In genomic region chr17:80096043-80096719, GRCm38 (mm10) we compare ENCODE assay signal across 9 mouse cellular contexts. TPM values are rescaled to one million over a fixed set of nuclear protein-coding genes. Genes with fewer than 3 reads are reported as not detected.
DNase-seq lines count a peak whose midpoint lies in the region; ATAC-seq and TF ChIP-seq lines count a peak whose summit lies in the region.
"Had no signal": no experiment of that assay in that cellular context is flagged by ENCODE, and none has a peak within 500 bp of the region (broad histone marks: within the 10 kb centered on the region; RNA-seq: fewer than 3 reads in every experiment).

No protein-coding gene starts in this region.

- H3K36me3 ChIP-seq in embryonic facial prominence, embryonic 12.5 days, result no peaks in the 10 kb centered on the region
- H3K36me3 ChIP-seq in heart, embryonic 12.5 days, result no peaks in the 10 kb centered on the region
- no peaks in the 10 kb centered on the region for H3K36me3 ChIP-seq in limb, embryonic 14.5 days (ENCODE audit: control insufficient read depth, insufficient read depth, low read length)
- H3K36me3 ChIP-seq in midbrain, embryonic 13.5 days, result no peaks in the 10 kb centered on the region

- peak; percentile 51 for DNase-seq in adrenal gland, postnatal 25 days
- peak; percentile 92 for DNase-seq in kidney, adult 9 months
- DNase-seq in limb, embryonic 14.5 days (ENCODE audit: low spot score), result peak; percentile 72
- DNase-seq in skeletal muscle tissue, adult 2 months (ENCODE audit: low read depth, low spot score), result peak; percentile 56
- DNase-seq in spleen, postnatal 36 days (ENCODE audit: low spot score in 2 of 2), result no peak

- no peaks in the 10 kb centered on the region for H3K27me3 ChIP-seq in embryonic facial prominence, embryonic 12.5 days
- peaks cover 4% of the 10 kb centered on the region; the same call in 1 of the 2 replicates for H3K27me3 ChIP-seq in heart, embryonic 12.5 days (replicated peaks)
- H3K27me3 ChIP-seq in limb, embryonic 14.5 days (ENCODE audit: control insufficient read depth, insufficient read depth, low read length), result no peaks in the 10 kb centered on the region
- no peaks in the 10 kb centered on the region for H3K27me3 ChIP-seq in midbrain, embryonic 13.5 days

- peak; percentile 75; the same call in 1 of the 2 replicates for ATAC-seq in embryonic facial prominence, embryonic 12.5 days (ENCODE audit: insufficient number of reproducible peaks, insufficient read depth, low FRiP score, low TSS enrichment)
- peak; percentile 33; the same call in 1 of the 2 replicates for ATAC-seq in heart, embryonic 12.5 days (ENCODE audit: insufficient number of reproducible peaks, low FRiP score)
- ATAC-seq in limb, embryonic 14.5 days (ENCODE audit: low FRiP score, low read depth), result peak; percentile 19; the same call in 1 of the 2 replicates
- peak; percentile 89 for ATAC-seq in midbrain, embryonic 13.5 days

- H3K4me1 ChIP-seq in embryonic facial prominence, embryonic 12.5 days, result peaks cover 12% of the 10 kb centered on the region
- H3K4me1 ChIP-seq in heart, embryonic 12.5 days (replicated peaks), result peaks cover 6% of the 10 kb centered on the region; the same call in 1 of the 2 replicates
- H3K4me1 ChIP-seq in limb, embryonic 14.5 days (ENCODE audit: control insufficient read depth, insufficient read depth, low read length), result peaks cover 9% of the 10 kb centered on the region
- peaks cover 15% of the 10 kb centered on the region for H3K4me1 ChIP-seq in midbrain, embryonic 13.5 days (replicated peaks)

- peak overlapping the region; percentile 33; the same call in 1 of the 2 replicates for H3K9ac ChIP-seq in embryonic facial prominence, embryonic 12.5 days
- peak overlapping the region; percentile 49; the same call in 1 of the 2 replicates for H3K9ac ChIP-seq in heart, embryonic 12.5 days
- H3K9ac ChIP-seq in limb, embryonic 14.5 days (ENCODE audit: low read depth, low read length, severe bottlenecking), result peak overlapping the region; percentile 31; the same call in 1 of the 2 replicates
- peak overlapping the region; percentile 37; the same call in 1 of the 2 replicates for H3K9ac ChIP-seq in midbrain, embryonic 13.5 days (replicated peaks)

- 10% methylated on average over 20 of the region's 20 CpGs for WGBS in embryonic facial prominence, embryonic 12.5 days
- 24% methylated on average over 20 of the region's 20 CpGs for WGBS in heart, embryonic 12.5 days
- 14% methylated on average over 20 of the region's 20 CpGs for WGBS in limb, embryonic 14.5 days
- WGBS in midbrain, embryonic 13.5 days, result 13% methylated on average over 20 of the region's 20 CpGs

- peak overlapping the region; percentile 44 for H3K4me2 ChIP-seq in embryonic facial prominence, embryonic 12.5 days (replicated peaks)
- H3K4me2 ChIP-seq in heart, embryonic 12.5 days, result peak overlapping the region; percentile 63
- peak overlapping the region; percentile 39 for H3K4me2 ChIP-seq in limb, embryonic 14.5 days (replicated peaks; ENCODE audit: low read depth, low read length, severe bottlenecking)
- peak overlapping the region; percentile 49 for H3K4me2 ChIP-seq in midbrain, embryonic 13.5 days (replicated peaks)

- peak overlapping the region; percentile 18 for H3K4me3 ChIP-seq in embryonic facial prominence, embryonic 12.5 days
- H3K4me3 ChIP-seq in heart, embryonic 12.5 days, result peak overlapping the region; percentile 26; the same call in 1 of the 2 replicates
- peak overlapping the region; percentile 4; the same call in 1 of the 2 replicates for H3K4me3 ChIP-seq in limb, embryonic 14.5 days (replicated peaks; ENCODE audit: low read length)
- peak overlapping the region; percentile 22 for H3K4me3 ChIP-seq in midbrain, embryonic 13.5 days (replicated peaks)
- H3K4me3 ChIP-seq: erythroblast, embryonic 14.5 days had no signal

- no peak for TF ChIP-seq POLR2A in limb, embryonic 14.5 days (IDR thresholded peaks at IDR 0.05; ENCODE audit: borderline replicate concordance, extremely low read depth, insufficient read depth, insufficient read length)

- no peaks in the 10 kb centered on the region for H3K9me3 ChIP-seq in embryonic facial prominence, embryonic 12.5 days
- H3K9me3 ChIP-seq in heart, embryonic 12.5 days (replicated peaks), result no peaks in the 10 kb centered on the region
- no peaks in the 10 kb centered on the region for H3K9me3 ChIP-seq in limb, embryonic 14.5 days (ENCODE audit: control insufficient read depth, low read length)
- no peaks in the 10 kb centered on the region for H3K9me3 ChIP-seq in midbrain, embryonic 13.5 days

- no peak overlapping the region for H3K27ac ChIP-seq in embryonic facial prominence, embryonic 12.5 days
- no peak overlapping the region for H3K27ac ChIP-seq in heart, embryonic 12.5 days (ENCODE audit: poor library complexity, severe bottlenecking)
- no peak overlapping the region for H3K27ac ChIP-seq in limb, embryonic 14.5 days (replicated peaks; ENCODE audit: low read depth, low read length)
- H3K27ac ChIP-seq in midbrain, embryonic 13.5 days, result no peak overlapping the region

RNA-seq across cellular contexts. Expression of gene Galm, which starts 31.1 kb away (rescaled TPM):
- 18.0 and 18.4 TPM in 2 replicates for total RNA-seq in adrenal gland, postnatal 25 days (2021)
- polyA plus RNA-seq in embryonic facial prominence, embryonic 12.5 days (2016; fragmentation: Nextera tagmentation; extraction: Ambion mirVana), result 19.0 and 23.3 TPM in 2 replicates
- polyA plus RNA-seq in heart, embryonic 12.5 days (2016; fragmentation: Nextera tagmentation; extraction: Ambion mirVana), result 10.0 TPM in 2 replicates
- polyA plus RNA-seq in limb, embryonic 14.5 days (2012; rRNA removed), result 11.7 and 12.1 TPM in 2 replicates
- polyA plus RNA-seq in limb, embryonic 14.5 days (2014; fragmentation: Nextera tagmentation; extraction: Ambion mirVana), result 13.7 and 13.8 TPM in 2 replicates
- polyA plus RNA-seq in midbrain, embryonic 13.5 days (2015; fragmentation: Nextera tagmentation; extraction: Ambion mirVana), result 2.5 and 2.6 TPM in 2 replicates
- polyA plus RNA-seq: erythroblast, embryonic 14.5 days had no signal

RNA-seq across cellular contexts. Expression of gene Hnrnpll, which starts 34.0 kb away (rescaled TPM):
- total RNA-seq in adrenal gland, postnatal 25 days (2021), result 57.6 and 66.2 TPM in 2 replicates
- polyA plus RNA-seq in embryonic facial prominence, embryonic 12.5 days (2016; fragmentation: Nextera tagmentation; extraction: Ambion mirVana), result 107 and 109 TPM in 2 replicates
- 60.6 and 63.5 TPM in 2 replicates for polyA plus RNA-seq in heart, embryonic 12.5 days (2016; fragmentation: Nextera tagmentation; extraction: Ambion mirVana)
- polyA plus RNA-seq in limb, embryonic 14.5 days (2012; rRNA removed), result 66.4 and 71.4 TPM in 2 replicates
- polyA plus RNA-seq in limb, embryonic 14.5 days (2014; fragmentation: Nextera tagmentation; extraction: Ambion mirVana), result 58.0 and 66.8 TPM in 2 replicates
- 70.2 and 76.7 TPM in 2 replicates for polyA plus RNA-seq in midbrain, embryonic 13.5 days (2015; fragmentation: Nextera tagmentation; extraction: Ambion mirVana)

Comparison
In these comparisons a context has a peak if more than half of its experiments do, and no peak if none do; other contexts are left out.
1. DNase-seq: peak in adrenal gland, postnatal 25 days (single experiment), kidney, adult 9 months (single experiment), limb, embryonic 14.5 days (single experiment) and skeletal muscle tissue, adult 2 months (single experiment); none in spleen, postnatal 36 days (0 of 2).
2. ATAC-seq: peak in every context shown above with its lines; median percentile 89 in midbrain, embryonic 13.5 days; 75 in embryonic facial prominence, embryonic 12.5 days; 33 in heart, embryonic 12.5 days; 19 in limb, embryonic 14.5 days.
3. Peak in every context shown above with its lines, with median percentiles within 50 percentile points of each other: H3K4me2 ChIP-seq, H3K4me3 ChIP-seq and H3K9ac ChIP-seq.